Mouse (Mus musculus): ENCODE data around the gene Pde5a. TPM values are rescaled to one million over a fixed set of nuclear protein-coding genes. Genes with fewer than 3 reads are reported as not detected.

Pde5a gene
- total and polyA plus RNA-seq, 3 experiments: 1.5 to 4.9 (median 4.4) TPM

GRCm38 (mm10) chr3:122696672-122697071 lies 32.1 kb upstream of the Pde5a start:
- TF ChIP-seq POLR2A (IDR thresholded peaks at IDR 0.05; ENCODE audit: insufficient read depth, low read depth, low read length): no peak
- TF ChIP-seq CTCF (IDR thresholded peaks at IDR 0.05): no peak
- TF ChIP-seq EP300 (IDR thresholded peaks at IDR 0.05; ENCODE audit: insufficient read depth, low read depth, low read length): no peak
- WGBS: 35% methylated on average over 4 of the region's 4 CpGs
- H3K27ac ChIP-seq: no peak overlapping the region
- H3K36me3 ChIP-seq (ENCODE audit: control insufficient read depth, insufficient read depth, low read length): no peaks in the 10 kb centered on the region
- DNase-seq: no peak
- H3K4me1 ChIP-seq (ENCODE audit: control insufficient read depth, insufficient read depth, low read length): no peaks in the 10 kb centered on the region
- H3K4me3 ChIP-seq: no peak overlapping the region
- no peak overlapping the region for H3K9ac ChIP-seq (ENCODE audit: low read depth, low read length)
- intact Hi-C loops (cut with DNase I): no loop called here
- no peaks in the 10 kb centered on the region for H3K79me2 ChIP-seq (replicated peaks; ENCODE audit: control insufficient read depth, insufficient read depth, low read length)
- H3K27me3 ChIP-seq (ENCODE audit: control insufficient read depth, insufficient read depth, low read length): no peaks in the 10 kb centered on the region

- H3K27ac ChIP-seq: no peak overlapping the region
- H3K79me2 ChIP-seq (replicated peaks; ENCODE audit: control insufficient read depth, insufficient read depth, low read length): no peaks in the 10 kb centered on the region
- DNase-seq: no peak
- no peaks in the 10 kb centered on the region for H3K27me3 ChIP-seq (ENCODE audit: control insufficient read depth, insufficient read depth, low read length)
- no peaks in the 10 kb centered on the region for H3K36me3 ChIP-seq (ENCODE audit: control insufficient read depth, insufficient read depth, low read length)
- intact Hi-C loops (cut with DNase I): no loop called here
- H3K9ac ChIP-seq (ENCODE audit: low read depth, low read length): no peak overlapping the region
- WGBS: 13% methylated on average over 6 of the region's 6 CpGs
- H3K4me3 ChIP-seq: no peak overlapping the region
- H3K4me1 ChIP-seq (ENCODE audit: control insufficient read depth, insufficient read depth, low read length): no peaks in the 10 kb centered on the region; the same call in 1 of the 2 replicates
- TF ChIP-seq CTCF (IDR thresholded peaks at IDR 0.05): no peak
- TF ChIP-seq EP300 (IDR thresholded peaks at IDR 0.05; ENCODE audit: insufficient read depth, low read depth, low read length): no peak
- no peak for TF ChIP-seq POLR2A (IDR thresholded peaks at IDR 0.05; ENCODE audit: insufficient read depth, low read depth, low read length)
Observed at GRCm38 (mm10) chr3:122704209-122704608, 24.5 kb upstream of the Pde5a start.

DNA sequence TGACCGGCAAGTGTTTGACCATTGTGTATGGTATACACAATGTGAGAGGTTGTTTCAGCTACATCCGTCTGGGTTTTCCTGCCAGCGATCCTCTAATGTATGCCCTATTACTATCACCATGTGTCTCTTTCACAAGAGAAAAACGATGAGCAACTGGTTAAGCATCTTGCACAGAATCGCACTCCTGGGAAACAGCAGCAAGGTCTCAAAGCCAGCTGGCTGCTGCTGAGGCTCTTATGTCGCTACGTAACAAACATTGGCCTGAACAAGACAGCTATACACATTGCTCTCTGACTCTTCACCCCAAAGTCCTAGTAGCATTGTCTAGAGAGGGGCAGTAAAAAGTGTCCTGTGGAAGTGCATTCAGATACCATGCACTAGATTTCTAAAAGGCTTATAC lies 23.5 kb upstream of the Pde5a start:
- no peak for DNase-seq
- Histone ChIP-seq H3K79me2 (replicated peaks; ENCODE audit: control insufficient read depth, insufficient read depth, low read length) (no peaks in the 10 kb centered on the region), H3K9ac (ENCODE audit: low read depth, low read length) (no peak overlapping the region), H3K36me3 (ENCODE audit: control insufficient read depth, insufficient read depth, low read length) (no peaks in the 10 kb centered on the region), H3K27me3 (ENCODE audit: control insufficient read depth, insufficient read depth, low read length) (no peaks in the 10 kb centered on the region), H3K27ac (no peak overlapping the region), H3K4me3 (no peak overlapping the region), H3K4me1 (ENCODE audit: control insufficient read depth, insufficient read depth, low read length) (no peaks in the 10 kb centered on the region; the same call in 1 of the 2 replicates)
- intact Hi-C loops (cut with DNase I): no loop called here
- TF ChIP-seq POLR2A (IDR thresholded peaks at IDR 0.05; ENCODE audit: insufficient read depth, low read depth, low read length): no peak
- no peak for TF ChIP-seq EP300 (IDR thresholded peaks at IDR 0.05; ENCODE audit: insufficient read depth, low read depth, low read length)
- no peak for TF ChIP-seq CTCF (IDR thresholded peaks at IDR 0.05)
- WGBS: 80% methylated on average over 7 of the region's 7 CpGs

DNA sequence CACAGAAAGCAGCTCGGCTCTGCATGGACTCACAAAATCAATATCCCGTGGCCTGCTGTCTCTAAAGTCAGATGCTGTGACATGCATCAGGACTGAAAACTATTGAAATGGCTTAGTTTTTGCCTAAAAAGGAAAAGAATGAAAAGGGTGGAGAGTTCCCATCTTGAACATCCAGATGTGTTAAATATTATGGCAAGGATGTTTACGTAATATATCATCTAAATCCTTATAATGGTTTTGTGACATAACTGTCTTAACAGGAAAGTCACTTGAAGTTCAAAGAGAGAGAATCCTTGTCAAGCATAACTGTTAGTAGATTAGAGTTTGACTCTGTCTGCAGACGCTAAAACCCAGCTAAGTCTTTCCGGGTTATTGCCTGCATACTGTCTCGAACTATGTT lies 20.3 kb upstream of the Pde5a start:
- Histone ChIP-seq H3K9ac (ENCODE audit: low read depth, low read length) (no peak overlapping the region), H3K27ac (no peak overlapping the region), H3K79me2 (replicated peaks; ENCODE audit: control insufficient read depth, insufficient read depth, low read length) (no peaks in the 10 kb centered on the region), H3K4me1 (ENCODE audit: control insufficient read depth, insufficient read depth, low read length) (no peaks in the 10 kb centered on the region; the same call in 1 of the 2 replicates), H3K36me3 (ENCODE audit: control insufficient read depth, insufficient read depth, low read length) (no peaks in the 10 kb centered on the region), H3K27me3 (ENCODE audit: control insufficient read depth, insufficient read depth, low read length) (no peaks in the 10 kb centered on the region), H3K4me3 (no peak overlapping the region)
- intact Hi-C loops (cut with DNase I): no loop called here
- 85% methylated on average over 6 of the region's 6 CpGs for WGBS
- TF ChIP-seq CTCF (IDR thresholded peaks at IDR 0.05): no peak
- TF ChIP-seq POLR2A (IDR thresholded peaks at IDR 0.05; ENCODE audit: insufficient read depth, low read depth, low read length): no peak
- no peak for TF ChIP-seq EP300 (IDR thresholded peaks at IDR 0.05; ENCODE audit: insufficient read depth, low read depth, low read length)
- DNase-seq: no peak

GRCm38 (mm10) chr3:122710141-122710540 lies 18.6 kb upstream of the Pde5a start:
- no peaks in the 10 kb centered on the region for H3K36me3 ChIP-seq (ENCODE audit: control insufficient read depth, insufficient read depth, low read length)
- DNase-seq: no peak
- TF ChIP-seq EP300 (IDR thresholded peaks at IDR 0.05; ENCODE audit: insufficient read depth, low read depth, low read length): no peak
- TF ChIP-seq CTCF (IDR thresholded peaks at IDR 0.05): no peak
- TF ChIP-seq POLR2A (IDR thresholded peaks at IDR 0.05; ENCODE audit: insufficient read depth, low read depth, low read length): no peak
- no peak overlapping the region for H3K9ac ChIP-seq (ENCODE audit: low read depth, low read length)
- no peaks in the 10 kb centered on the region for H3K27me3 ChIP-seq (ENCODE audit: control insufficient read depth, insufficient read depth, low read length)
- intact Hi-C loops (cut with DNase I): no loop called here
- H3K4me1 ChIP-seq (ENCODE audit: control insufficient read depth, insufficient read depth, low read length): no peaks in the 10 kb centered on the region
- no peak overlapping the region for H3K27ac ChIP-seq
- no peak overlapping the region for H3K4me3 ChIP-seq
- 69% methylated on average over 3 of the region's 3 CpGs for WGBS
- H3K79me2 ChIP-seq (replicated peaks; ENCODE audit: control insufficient read depth, insufficient read depth, low read length): no peaks in the 10 kb centered on the region

- 69% methylated on average over 2 of the region's 2 CpGs for WGBS
- H3K27me3 ChIP-seq (ENCODE audit: control insufficient read depth, insufficient read depth, low read length): no peaks in the 10 kb centered on the region
- TF ChIP-seq EP300 (IDR thresholded peaks at IDR 0.05; ENCODE audit: insufficient read depth, low read depth, low read length) (no peak), CTCF (IDR thresholded peaks at IDR 0.05) (no peak)
- no peak overlapping the region for H3K4me3 ChIP-seq
- DNase-seq: no peak
- H3K79me2 ChIP-seq (replicated peaks; ENCODE audit: control insufficient read depth, insufficient read depth, low read length): no peaks in the 10 kb centered on the region
- no peaks in the 10 kb centered on the region for H3K36me3 ChIP-seq (ENCODE audit: control insufficient read depth, insufficient read depth, low read length)
- no peak overlapping the region for H3K27ac ChIP-seq
- no peak overlapping the region for H3K9ac ChIP-seq (ENCODE audit: low read depth, low read length)
- intact Hi-C loops (cut with DNase I): no loop called here
- H3K4me1 ChIP-seq (ENCODE audit: control insufficient read depth, insufficient read depth, low read length): no peaks in the 10 kb centered on the region
Observed at GRCm38 (mm10) chr3:122718631-122719030, 10.1 kb upstream of the Pde5a start.

All from heart, adult 2 months (tissue).